Mouse (Mus musculus): Measurements from ENCODE around the gene Lyrm4. TPM values are rescaled to one million over a fixed set of nuclear protein-coding genes. Genes with fewer than 3 reads are reported as not detected.

The Lyrm4 gene
- polyA plus RNA-seq, 1 experiment from 2014 or later, result 43.4 TPM

DNA sequence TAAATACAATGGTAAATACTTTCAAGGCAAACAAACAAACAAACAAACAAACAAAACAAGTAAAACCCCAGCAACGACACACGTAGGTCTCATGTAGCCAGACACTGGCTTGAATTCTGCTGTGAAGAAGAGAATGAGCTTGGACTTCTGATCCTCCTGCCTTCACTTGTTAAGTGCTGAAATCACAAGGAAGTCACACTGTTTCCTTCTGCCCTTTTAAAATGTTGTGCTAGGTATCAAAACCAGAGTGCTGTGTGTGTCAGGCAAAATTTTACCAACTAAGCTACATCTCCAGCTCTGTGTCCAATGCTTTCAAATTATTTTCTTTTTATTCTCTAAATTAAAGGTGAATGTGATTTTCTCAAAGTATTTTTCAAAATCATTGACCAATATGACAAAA lies 6.0 kb downstream of the Lyrm4 start:
- no peaks in the 10 kb centered on the region for H3K27me3 ChIP-seq (ENCODE audit: control insufficient read depth, insufficient read depth, low read length)
- H3K9me3 ChIP-seq (ENCODE audit: control insufficient read depth, low read length), result no peaks in the 10 kb centered on the region
- WGBS, result 90% methylated on average over 2 of the region's 2 CpGs
- ATAC-seq (ENCODE audit: low FRiP score) (no peak), DNase-seq (ENCODE audit: low spot score) (no peak)
- H3K27ac ChIP-seq, result no peak overlapping the region
- peaks cover 9% of the 10 kb centered on the region for H3K4me1 ChIP-seq (replicated peaks; ENCODE audit: control insufficient read depth, insufficient read depth, low read length)
- H3K4me3 ChIP-seq (replicated peaks; ENCODE audit: low read length), result no peak overlapping the region
- no peaks in the 10 kb centered on the region for H3K36me3 ChIP-seq (replicated peaks; ENCODE audit: control insufficient read depth, insufficient read depth)
- H3K4me2 ChIP-seq (replicated peaks), result no peak overlapping the region
- H3K9ac ChIP-seq, result no peak overlapping the region

DNA sequence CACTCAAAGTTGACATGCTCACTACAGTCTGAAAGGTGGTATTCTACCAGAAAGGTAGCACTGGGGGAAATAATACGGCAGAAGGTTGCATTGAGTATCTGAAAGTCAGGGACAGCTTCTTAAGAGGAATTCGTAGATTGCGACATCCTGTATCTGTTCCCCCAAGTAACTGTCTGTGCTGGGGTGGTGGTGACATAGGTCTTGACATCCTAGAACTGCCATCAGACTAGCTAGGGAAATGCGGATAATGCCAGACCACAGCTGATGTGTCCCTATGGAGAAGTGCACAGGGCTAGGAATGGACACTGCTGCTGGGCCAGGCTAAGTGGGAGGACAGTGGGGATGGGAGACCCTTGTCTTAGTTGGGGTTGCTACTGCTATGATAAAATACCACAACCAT lies 8.8 kb downstream of the Lyrm4 start:
- Histone ChIP-seq H3K27me3 (ENCODE audit: control insufficient read depth, insufficient read depth, low read length) (no peaks in the 10 kb centered on the region), H3K36me3 (replicated peaks; ENCODE audit: control insufficient read depth, insufficient read depth) (no peaks in the 10 kb centered on the region), H3K27ac (no peak overlapping the region), H3K4me2 (replicated peaks) (no peak overlapping the region), H3K4me1 (replicated peaks; ENCODE audit: control insufficient read depth, insufficient read depth, low read length) (no peaks in the 10 kb centered on the region), H3K9me3 (ENCODE audit: control insufficient read depth, low read length) (no peaks in the 10 kb centered on the region), H3K4me3 (replicated peaks; ENCODE audit: low read length) (no peak overlapping the region), H3K9ac (no peak overlapping the region)
- ATAC-seq (ENCODE audit: low FRiP score), result no peak
- 97% methylated on average over 4 of the region's 4 CpGs for WGBS
- DNase-seq (ENCODE audit: low spot score), result no peak

DNA sequence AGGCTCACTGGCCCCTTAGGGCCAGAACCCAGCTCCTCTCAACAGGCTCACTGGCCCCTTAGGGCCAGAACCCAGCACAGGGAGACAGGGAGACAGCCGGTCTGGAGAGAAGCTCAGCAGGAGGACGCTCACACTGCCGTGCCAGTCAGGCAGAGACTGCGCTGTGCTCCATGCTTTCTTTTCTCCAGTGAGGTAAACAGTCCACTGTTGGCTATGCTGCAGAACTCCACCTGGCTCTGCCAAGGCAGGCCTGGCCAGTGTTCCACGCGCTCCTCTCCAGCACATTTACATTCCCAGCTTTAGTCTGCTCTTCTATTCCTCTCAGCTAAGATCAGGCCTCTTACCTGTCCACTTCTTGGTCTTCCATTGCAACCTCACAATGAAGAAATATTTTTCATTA lies 11.7 kb downstream of the Lyrm4 start:
- no peaks in the 10 kb centered on the region for H3K36me3 ChIP-seq (replicated peaks; ENCODE audit: control insufficient read depth, insufficient read depth)
- H3K27ac ChIP-seq, result no peak overlapping the region
- H3K4me3 ChIP-seq (replicated peaks; ENCODE audit: low read length), result no peak overlapping the region
- DNase-seq (ENCODE audit: low spot score), result no peak
- no peak overlapping the region for H3K9ac ChIP-seq
- 79% methylated on average over 6 of the region's 6 CpGs for WGBS
- no peak for ATAC-seq (ENCODE audit: low FRiP score)
- no peaks in the 10 kb centered on the region for H3K9me3 ChIP-seq (ENCODE audit: control insufficient read depth, low read length)
- no peaks in the 10 kb centered on the region for H3K4me1 ChIP-seq (replicated peaks; ENCODE audit: control insufficient read depth, insufficient read depth, low read length)
- H3K4me2 ChIP-seq (replicated peaks), result no peak overlapping the region
- no peaks in the 10 kb centered on the region for H3K27me3 ChIP-seq (ENCODE audit: control insufficient read depth, insufficient read depth, low read length)

DNA sequence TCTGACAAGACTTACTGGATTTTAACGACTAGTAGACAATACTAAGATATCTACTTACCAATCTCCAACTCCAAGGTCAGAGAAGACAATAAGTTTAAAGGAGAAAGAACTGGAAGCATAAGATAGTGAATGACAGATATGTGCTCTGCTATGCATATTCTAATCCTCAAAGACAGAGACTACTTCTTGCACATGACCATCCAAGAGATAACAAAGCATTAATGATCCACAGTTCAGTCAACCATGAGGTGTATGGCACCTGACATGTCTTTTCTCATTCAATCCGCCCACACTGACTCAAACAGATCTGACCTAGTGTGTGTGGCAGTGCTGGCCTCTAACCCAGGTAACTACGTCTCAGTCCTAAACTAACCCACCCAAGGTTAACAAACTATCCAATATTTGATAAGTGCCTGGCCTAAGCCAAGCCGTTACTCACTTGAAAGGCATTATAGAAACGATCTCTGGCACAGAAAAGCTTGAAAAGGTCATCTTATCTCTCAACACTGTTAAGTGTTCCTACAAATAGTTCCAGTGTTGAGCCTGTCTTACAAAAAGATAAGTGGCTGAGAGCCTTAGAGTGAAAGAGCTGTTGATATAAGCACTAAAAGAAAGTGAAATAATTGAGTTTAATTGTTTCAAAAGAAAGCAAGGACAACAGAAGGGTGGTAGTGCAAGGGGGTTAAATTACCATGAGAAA lies 20.5 kb downstream of the Lyrm4 start:
- ATAC-seq (ENCODE audit: low FRiP score) (no peak), DNase-seq (ENCODE audit: low spot score) (no peak)
- Histone ChIP-seq H3K9me3 (ENCODE audit: control insufficient read depth, low read length) (no peaks in the 10 kb centered on the region), H3K9ac (no peak overlapping the region), H3K27ac (no peak overlapping the region), H3K36me3 (replicated peaks; ENCODE audit: control insufficient read depth, insufficient read depth) (peaks cover 4% of the 10 kb centered on the region; the same call in 1 of the 2 replicates), H3K4me1 (replicated peaks; ENCODE audit: control insufficient read depth, insufficient read depth, low read length) (no peaks in the 10 kb centered on the region), H3K4me2 (replicated peaks) (no peak overlapping the region), H3K4me3 (replicated peaks; ENCODE audit: low read length) (no peak overlapping the region), H3K27me3 (ENCODE audit: control insufficient read depth, insufficient read depth, low read length) (no peaks in the 10 kb centered on the region)
- 90% methylated on average over 5 of the region's 5 CpGs for WGBS

DNA sequence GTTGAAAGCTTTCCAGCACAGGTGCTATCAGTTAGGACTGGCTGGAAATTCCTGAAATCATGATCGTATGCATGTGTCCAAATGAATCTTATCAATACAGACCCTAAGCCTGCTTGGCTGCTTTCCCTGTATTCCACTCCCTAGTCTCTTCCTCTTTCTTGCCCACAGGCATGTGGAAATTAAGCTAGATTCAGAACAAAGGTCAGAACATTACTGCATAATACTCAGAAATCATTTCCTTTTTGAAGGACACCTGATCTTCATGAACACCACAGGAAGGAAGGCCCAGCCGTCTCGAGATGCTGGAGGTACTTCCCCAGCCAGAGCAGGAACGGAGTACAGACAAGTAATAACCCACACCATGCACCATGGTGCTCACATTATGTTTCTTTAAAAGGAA lies 29.2 kb downstream of the Lyrm4 start:
- Histone ChIP-seq H3K4me2 (replicated peaks) (no peak overlapping the region), H3K27ac (no peak overlapping the region), H3K4me1 (replicated peaks; ENCODE audit: control insufficient read depth, insufficient read depth, low read length) (no peaks in the 10 kb centered on the region), H3K36me3 (replicated peaks; ENCODE audit: control insufficient read depth, insufficient read depth) (peaks cover 28% of the 10 kb centered on the region), H3K9me3 (ENCODE audit: control insufficient read depth, low read length) (no peaks in the 10 kb centered on the region), H3K9ac (no peak overlapping the region), H3K27me3 (ENCODE audit: control insufficient read depth, insufficient read depth, low read length) (no peaks in the 10 kb centered on the region), H3K4me3 (replicated peaks; ENCODE audit: low read length) (no peak overlapping the region)
- ATAC-seq (ENCODE audit: low FRiP score), result no peak
- WGBS, result 93% methylated on average over 4 of the region's 4 CpGs
- no peak for DNase-seq (ENCODE audit: low spot score)

DNA sequence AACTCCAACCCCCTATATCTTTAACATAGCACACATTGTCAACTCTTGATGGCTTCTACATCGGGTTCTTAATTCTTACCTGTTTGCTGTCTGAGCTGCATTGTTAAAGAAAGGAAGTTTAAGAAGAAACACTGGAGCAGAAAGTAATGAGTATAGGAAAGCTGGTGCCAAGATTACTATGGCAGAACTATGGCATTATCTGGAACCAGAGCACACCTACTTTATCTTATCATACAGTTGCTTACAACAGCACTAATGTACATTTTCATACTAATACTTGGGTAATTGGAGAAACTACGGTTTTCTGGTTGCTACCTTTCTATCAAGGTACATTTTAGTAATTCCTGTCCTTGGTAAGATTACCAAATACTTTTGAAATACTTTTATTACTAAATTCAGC lies 29.9 kb downstream of the Lyrm4 start:
- no peak for ATAC-seq (ENCODE audit: low FRiP score)
- Histone ChIP-seq H3K9me3 (ENCODE audit: control insufficient read depth, low read length) (no peaks in the 10 kb centered on the region), H3K27me3 (ENCODE audit: control insufficient read depth, insufficient read depth, low read length) (no peaks in the 10 kb centered on the region), H3K27ac (no peak overlapping the region), H3K4me2 (replicated peaks) (no peak overlapping the region), H3K4me1 (replicated peaks; ENCODE audit: control insufficient read depth, insufficient read depth, low read length) (no peaks in the 10 kb centered on the region), H3K4me3 (replicated peaks; ENCODE audit: low read length) (no peak overlapping the region), H3K9ac (no peak overlapping the region), H3K36me3 (replicated peaks; ENCODE audit: control insufficient read depth, insufficient read depth) (peaks cover 28% of the 10 kb centered on the region)
- DNase-seq (ENCODE audit: low spot score), result no peak
- WGBS, result 93% methylated on average over 2 of the region's 2 CpGs

DNA sequence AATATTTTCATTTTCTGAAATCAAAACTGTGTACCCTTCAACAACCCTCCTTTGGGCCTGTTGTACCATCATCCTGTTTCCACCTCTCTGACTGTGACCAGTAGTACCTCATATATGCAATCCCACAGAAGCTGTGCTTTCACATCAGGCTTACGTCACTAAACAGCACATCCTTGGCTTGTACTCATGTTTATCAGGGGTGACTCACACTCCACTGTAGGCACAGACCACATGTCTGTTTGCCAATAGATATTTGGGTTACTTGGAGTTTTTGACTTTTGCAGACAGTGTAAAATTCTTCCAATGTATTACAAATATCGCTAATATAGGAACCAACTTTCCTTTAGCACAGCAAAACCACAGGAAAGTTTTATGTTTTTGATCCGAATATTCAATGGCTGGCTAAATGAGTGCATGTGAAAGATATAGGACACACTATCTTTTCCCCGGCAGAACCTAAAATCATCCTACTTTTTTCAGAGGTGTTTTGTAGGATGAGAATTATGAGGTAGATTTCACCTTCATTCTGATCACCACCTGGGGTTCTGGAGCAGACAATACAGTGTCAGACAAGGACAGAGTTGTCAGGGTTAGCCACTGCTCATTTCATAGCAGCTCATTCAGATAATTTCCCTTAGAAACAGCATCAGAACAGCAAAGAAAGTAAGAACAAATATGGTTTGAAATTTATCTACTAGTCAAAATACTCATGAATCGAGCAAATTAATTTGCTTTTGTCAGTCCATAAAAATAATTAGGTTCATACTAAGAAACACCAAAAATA lies 30.5 kb downstream of the Lyrm4 start:
- H3K27ac ChIP-seq, result no peak overlapping the region
- H3K4me2 ChIP-seq (replicated peaks), result no peak overlapping the region
- H3K4me3 ChIP-seq (replicated peaks; ENCODE audit: low read length), result no peak overlapping the region
- no peak overlapping the region for H3K9ac ChIP-seq
- H3K4me1 ChIP-seq (replicated peaks; ENCODE audit: control insufficient read depth, insufficient read depth, low read length), result no peaks in the 10 kb centered on the region
- no peaks in the 10 kb centered on the region for H3K9me3 ChIP-seq (ENCODE audit: control insufficient read depth, low read length)
- DNase-seq (ENCODE audit: low spot score) (no peak), ATAC-seq (ENCODE audit: low FRiP score) (no peak)
- H3K36me3 ChIP-seq (replicated peaks; ENCODE audit: control insufficient read depth, insufficient read depth), result peaks cover 27% of the 10 kb centered on the region
- 95% methylated on average over 5 of the region's 5 CpGs for WGBS
- no peaks in the 10 kb centered on the region for H3K27me3 ChIP-seq (ENCODE audit: control insufficient read depth, insufficient read depth, low read length)

DNA sequence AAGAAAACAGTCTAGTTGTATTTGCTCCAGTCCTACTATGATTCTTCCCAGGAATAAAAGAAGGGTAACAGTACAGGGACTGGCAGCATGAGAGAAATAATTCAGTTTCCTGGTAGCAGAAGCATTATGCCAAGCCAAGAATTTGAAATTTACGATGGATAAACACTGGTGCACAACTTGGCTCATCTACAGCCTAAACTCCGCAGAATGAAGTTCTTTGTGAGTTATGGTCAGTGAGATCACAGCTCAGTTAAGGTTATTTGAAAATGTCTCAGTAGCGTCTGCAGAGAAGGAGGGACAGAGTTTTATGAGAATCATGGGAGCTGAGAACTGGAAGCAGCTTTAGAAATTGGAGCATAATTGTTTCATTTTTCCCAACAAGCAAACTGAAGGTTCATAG lies 31.4 kb downstream of the Lyrm4 start:
- no peak overlapping the region for H3K9ac ChIP-seq
- WGBS, result 80% methylated on average over 3 of the region's 3 CpGs
- H3K27ac ChIP-seq, result no peak overlapping the region
- no peak overlapping the region for H3K4me2 ChIP-seq (replicated peaks)
- H3K4me1 ChIP-seq (replicated peaks; ENCODE audit: control insufficient read depth, insufficient read depth, low read length), result no peaks in the 10 kb centered on the region
- H3K9me3 ChIP-seq (ENCODE audit: control insufficient read depth, low read length), result no peaks in the 10 kb centered on the region
- peaks cover 19% of the 10 kb centered on the region for H3K36me3 ChIP-seq (replicated peaks; ENCODE audit: control insufficient read depth, insufficient read depth)
- H3K27me3 ChIP-seq (ENCODE audit: control insufficient read depth, insufficient read depth, low read length), result no peaks in the 10 kb centered on the region
- no peak overlapping the region for H3K4me3 ChIP-seq (replicated peaks; ENCODE audit: low read length)
- DNase-seq (ENCODE audit: low spot score) (no peak), ATAC-seq (ENCODE audit: low FRiP score) (no peak)

DNA sequence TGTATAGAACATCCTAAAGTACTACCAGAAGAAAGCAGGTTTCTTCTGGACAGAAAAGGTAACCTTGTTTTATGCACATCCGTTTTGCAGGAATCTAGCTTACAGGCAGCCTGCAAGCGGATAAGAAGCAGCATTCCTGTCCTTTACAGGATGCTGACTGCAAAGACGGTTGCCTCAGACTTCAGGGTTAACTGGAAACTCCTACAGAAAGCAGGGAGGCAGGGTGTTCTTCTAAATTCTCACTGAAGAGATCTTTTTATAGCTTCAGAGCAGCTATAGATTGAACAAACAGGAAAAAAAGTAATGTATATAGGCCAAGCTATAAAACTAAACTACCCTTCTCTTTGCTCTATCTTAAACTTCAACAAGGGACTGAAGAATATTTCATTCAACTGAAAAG lies 32.6 kb downstream of the Lyrm4 start:
- DNase-seq (ENCODE audit: low spot score) (no peak), ATAC-seq (ENCODE audit: low FRiP score) (no peak)
- H3K4me1 ChIP-seq (replicated peaks; ENCODE audit: control insufficient read depth, insufficient read depth, low read length), result no peaks in the 10 kb centered on the region
- no peak overlapping the region for H3K27ac ChIP-seq
- 90% methylated on average over 3 of the region's 3 CpGs for WGBS
- H3K9ac ChIP-seq, result no peak overlapping the region
- H3K27me3 ChIP-seq (ENCODE audit: control insufficient read depth, insufficient read depth, low read length), result no peaks in the 10 kb centered on the region
- peaks cover 11% of the 10 kb centered on the region; the same call in 1 of the 2 replicates for H3K36me3 ChIP-seq (replicated peaks; ENCODE audit: control insufficient read depth, insufficient read depth)
- H3K4me3 ChIP-seq (replicated peaks; ENCODE audit: low read length), result no peak overlapping the region
- no peak overlapping the region for H3K4me2 ChIP-seq (replicated peaks)
- H3K9me3 ChIP-seq (ENCODE audit: control insufficient read depth, low read length), result no peaks in the 10 kb centered on the region
